Mouse (Mus musculus): Measurements from ENCODE around the gene C530008M17Rik.

DNA sequence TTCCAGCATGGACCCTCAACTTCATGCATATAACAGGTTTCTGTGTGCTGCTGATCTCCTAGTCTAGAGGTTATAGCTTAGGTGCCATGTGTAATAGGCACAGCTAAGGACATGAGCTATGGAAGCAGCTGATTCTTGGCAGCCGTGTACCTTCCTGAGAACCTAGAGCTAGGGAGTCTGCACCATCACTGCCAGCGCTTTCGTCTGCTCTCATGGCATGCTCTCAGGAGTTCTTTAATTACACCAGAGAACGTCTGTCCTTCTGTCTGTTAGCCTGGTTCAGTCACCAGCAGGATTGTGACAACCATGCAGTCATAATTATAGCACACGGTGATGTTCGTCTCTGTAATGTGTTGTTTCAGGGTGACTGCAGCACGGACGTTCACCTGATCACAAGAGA lies 41.0 kb upstream of the C530008M17Rik start:
- TF ChIP-seq CTCF (IDR thresholded peaks at IDR 0.05), result no peak
- no peak for TF ChIP-seq EP300 (IDR thresholded peaks at IDR 0.05)

All from lung, postnatal 0 days (tissue).